Mouse (Mus musculus) olfactory bulb, adult 2 months (tissue): ENCODE results near the gene Pias4.

Experiments
- CTCF ChIP-seq: fragments of 200-500 bp; IDR thresholded peaks from 2 replicates; pipeline ENCODE4 v1.5.1; 2012; ENCODE audit warnings: low read depth, mild to moderate bottlenecking, low read length, moderate library complexity; ENCODE audit not compliant: insufficient read depth
- POLR2A ChIP-seq: fragments of 200-500 bp; IDR thresholded peaks from 2 replicates; pipeline ENCODE4 v1.6.1; 2012; ENCODE audit warnings: mild to moderate bottlenecking, low read depth, low read length, moderate library complexity; ENCODE audit not compliant: insufficient read depth

DNA sequence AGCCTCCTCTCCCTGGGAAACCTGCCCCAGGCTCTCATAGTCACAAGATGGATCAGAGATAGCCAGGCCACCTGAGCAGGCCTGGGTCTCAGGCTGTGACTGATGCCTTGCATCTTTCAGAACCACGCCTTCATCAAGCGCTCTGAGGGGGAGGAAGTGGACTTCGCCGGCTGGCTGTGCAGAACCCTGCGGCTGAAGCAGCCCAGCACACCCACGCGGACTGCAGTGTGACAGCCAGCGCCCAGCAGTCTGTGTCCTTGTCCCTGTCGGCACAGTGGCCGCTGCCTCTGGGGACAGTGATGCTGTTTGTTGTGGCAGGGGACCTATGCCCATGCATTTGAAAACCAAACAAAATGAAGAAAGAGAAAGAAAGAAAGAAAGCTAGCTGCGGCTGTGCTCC is 44.2 kb downstream of the Pias4 start:
- TF ChIP-seq CTCF (no peak), POLR2A (no peak)
